11 mouse cellular contexts compared by ENCODE assay signal in the genomic region with DNA sequence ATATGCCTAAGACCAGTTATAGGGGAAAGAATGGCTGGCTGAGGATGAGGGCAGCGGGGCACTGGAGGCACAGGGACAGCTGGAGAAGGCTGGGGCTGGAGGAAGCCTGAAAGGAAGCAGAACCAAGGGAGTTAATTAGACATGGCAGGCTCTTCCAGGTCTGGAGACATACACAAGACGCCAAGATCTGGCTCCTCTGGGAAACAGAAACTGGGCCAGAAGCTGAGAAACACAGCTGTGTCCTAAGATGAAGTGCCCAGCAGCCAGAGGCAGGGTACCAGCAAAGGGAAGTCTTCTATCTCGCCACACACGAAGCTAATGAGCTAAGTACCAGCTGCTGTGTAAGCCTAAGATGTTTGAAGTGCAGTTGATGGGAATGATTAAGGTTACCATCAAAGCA.
DNase-seq lines count a peak whose midpoint lies in the region; ATAC-seq lines count a peak whose summit lies in the region.
"Had no signal": no experiment of that assay in that cellular context is flagged by ENCODE, and none has a peak within 500 bp of the region (broad histone marks: within the 10 kb centered on the region; RNA-seq: fewer than 3 reads in every experiment).

No protein-coding gene starts in this region.

- no peak overlapping the region for H3K9ac ChIP-seq in hindbrain, embryonic 15.5 days

- H3K4me1 ChIP-seq in hindbrain, embryonic 15.5 days (replicated peaks) = no peaks in the 10 kb centered on the region; the same call in 1 of the 2 replicates

- ATAC-seq in frontal cortex, adult (ENCODE audit: low TSS enrichment) = peak; percentile 65
- peak; percentile 81 for ATAC-seq in hindbrain, embryonic 15.5 days (ENCODE audit: low FRiP score, low read depth)
- ATAC-seq: inflammation-experienced regulatory T-cells, adult 6 months had no signal

- H3K27me3 ChIP-seq in hindbrain, embryonic 15.5 days = no peaks in the 10 kb centered on the region
- H3K27me3 ChIP-seq: CH12.LX had no signal

- H3K27ac ChIP-seq in hindbrain, embryonic 15.5 days (replicated peaks) = no peak overlapping the region

- no peak overlapping the region for H3K4me3 ChIP-seq in hindbrain, embryonic 15.5 days

- H3K36me3 ChIP-seq in hindbrain, embryonic 15.5 days = no peaks in the 10 kb centered on the region

- no peak overlapping the region for H3K4me2 ChIP-seq in hindbrain, embryonic 15.5 days

- DNase-seq in frontal cortex, adult 2 months (ENCODE audit: extremely low spot score in 1 of 2, low spot score in 1 of 2) = no peak
- peak; percentile 89 for DNase-seq in MN1 (ENCODE audit: low spot score)
- DNase-seq in forelimb bud, embryonic 11.5 days (ENCODE audit: low read depth, low spot score) = peak; percentile 5
- no peak for DNase-seq in right cerebral cortex, adult 2 months (ENCODE audit: low spot score in 2 of 2)
- DNase-seq in ovary, postnatal 10 days (ENCODE audit: low spot score) = no peak
- DNase-seq in liver = no peak
- DNase-seq: cerebellum, adult 9-10 months had no signal

- 30% methylated on average over 4 of the region's 4 CpGs for WGBS in hindbrain, embryonic 15.5 days

- no peaks in the 10 kb centered on the region for H3K9me3 ChIP-seq in hindbrain, embryonic 15.5 days

Comparison
In these comparisons a context has a peak if more than half of its experiments do, and no peak if none do; other contexts are left out.
1. DNase-seq: peak in MN1 (single experiment) and forelimb bud, embryonic 11.5 days (single experiment); none in frontal cortex, adult 2 months (0 of 2), right cerebral cortex, adult 2 months (0 of 2), ovary, postnatal 10 days (single experiment) and liver (single experiment).